Mouse (Mus musculus): ENCODE data around the gene Crhr1. TPM values are rescaled to one million over a fixed set of nuclear protein-coding genes. Genes with fewer than 3 reads are reported as not detected.

Gene Crhr1
- total RNA-seq, 2 experiments from 2014 or later: not detected

- no peak for DNase-seq
These were observed 6.3 kb downstream of the Crhr1 start for GRCm38 (mm10) chr11:104138976-104139375.

- DNase-seq: no peak
These were observed 12.3 kb downstream of the Crhr1 start for GRCm38 (mm10) chr11:104144930-104145329.

- DNase-seq: no peak
These were observed 16.1 kb downstream of the Crhr1 start for GRCm38 (mm10) chr11:104148787-104149186.

GRCm38 (mm10) chr11:104150911-104151310 is 18.3 kb downstream of the Crhr1 start:
- DNase-seq: no peak

GRCm38 (mm10) chr11:104154332-104154731 is 21.7 kb downstream of the Crhr1 start:
- no peak for DNase-seq

- no peak for DNase-seq
These were observed 22.4 kb downstream of the Crhr1 start for GRCm38 (mm10) chr11:104154820-104155635.

GRCm38 (mm10) chr11:104155899-104156298 is 23.2 kb downstream of the Crhr1 start:
- no peak for DNase-seq

GRCm38 (mm10) chr11:104156391-104156790 is 23.7 kb downstream of the Crhr1 start:
- DNase-seq: no peak

GRCm38 (mm10) chr11:104157603-104158259 is 25.1 kb downstream of the Crhr1 start:
- peak; percentile 79 for DNase-seq

GRCm38 (mm10) chr11:104158260-104158907 is 25.7 kb downstream of the Crhr1 start:
- no peak for DNase-seq

GRCm38 (mm10) chr11:104159769-104160272 is 27.2 kb downstream of the Crhr1 start:
- no peak for DNase-seq

GRCm38 (mm10) chr11:104161153-104161552 is 28.5 kb downstream of the Crhr1 start:
- no peak for DNase-seq

- no peak for DNase-seq
These were observed 31.6 kb downstream of the Crhr1 start for GRCm38 (mm10) chr11:104164257-104164656.

- peak; percentile 73 for DNase-seq
These were observed 38.7 kb downstream of the Crhr1 start for GRCm38 (mm10) chr11:104171281-104171781.

- DNase-seq: no peak
These were observed 46.2 kb downstream of the Crhr1 start for GRCm38 (mm10) chr11:104178893-104179292.

- no peak for DNase-seq
These were observed 47.1 kb downstream of the Crhr1 start for GRCm38 (mm10) chr11:104179804-104180203.

- DNase-seq: no peak
These were observed 49.5 kb downstream of the Crhr1 start for GRCm38 (mm10) chr11:104182141-104182540.

GRCm38 (mm10) chr11:104186135-104186836 is 53.6 kb downstream of the Crhr1 start, which contains the start of gene Sppl2c:
Gene Sppl2c (plus strand): TSS chr11:104186327.
- DNase-seq: no peak

- DNase-seq: no peak
These were observed 54.1 kb downstream of the Crhr1 start for GRCm38 (mm10) chr11:104186837-104187150.

GRCm38 (mm10) chr11:104187766-104188165 is 55.1 kb downstream of the Crhr1 start:
- DNase-seq: no peak

GRCm38 (mm10) chr11:104190008-104190407 is 57.4 kb downstream of the Crhr1 start:
- no peak for DNase-seq

- no peak for DNase-seq
These were observed 62.7 kb downstream of the Crhr1 start for GRCm38 (mm10) chr11:104195382-104195781.
